Mouse (Mus musculus): ENCODE measurements around the gene Rufy3. TPM values are rescaled to one million over a fixed set of nuclear protein-coding genes. Genes with fewer than 3 reads are reported as not detected.
A peak's percentile ranks its signal among the peaks of the same experiment; 100 is the strongest.

Gene Rufy3
- polyA plus RNA-seq, 1 experiment from 2014 or later: 11.2 TPM

GRCm38 (mm10) chr5:88692586-88692985, 127.7 kb downstream of the Rufy3 start:
- Histone ChIP-seq H3K9me3 (no peaks in the 10 kb centered on the region), H3K27me3 (no peaks in the 10 kb centered on the region), H3K4me1 (no peaks in the 10 kb centered on the region), H3K4me3 (no peak overlapping the region), H3K4me2 (no peak overlapping the region), H3K9ac (no peak overlapping the region), H3K27ac (no peak overlapping the region), H3K36me3 (no peaks in the 10 kb centered on the region)
- 83% methylated on average over 4 of the region's 4 CpGs for WGBS
- ATAC-seq (ENCODE audit: borderline replicate concordance, extremely low read depth, low FRiP score, low TSS enrichment): no peak

- Histone ChIP-seq H3K36me3 (no peaks in the 10 kb centered on the region), H3K4me3 (no peak overlapping the region), H3K4me2 (no peak overlapping the region), H3K4me1 (no peaks in the 10 kb centered on the region), H3K27ac (no peak overlapping the region), H3K9ac (no peak overlapping the region), H3K27me3 (no peaks in the 10 kb centered on the region), H3K9me3 (no peaks in the 10 kb centered on the region)
- no peak for ATAC-seq (ENCODE audit: borderline replicate concordance, extremely low read depth, low FRiP score, low TSS enrichment)
These were observed 128.2 kb downstream of the Rufy3 start for GRCm38 (mm10) chr5:88693057-88693456.

- no peaks in the 10 kb centered on the region for H3K9me3 ChIP-seq
- no peaks in the 10 kb centered on the region for H3K4me1 ChIP-seq
- ATAC-seq (ENCODE audit: borderline replicate concordance, extremely low read depth, low FRiP score, low TSS enrichment): no peak
- no peaks in the 10 kb centered on the region for H3K27me3 ChIP-seq
- H3K36me3 ChIP-seq: no peaks in the 10 kb centered on the region
- no peak overlapping the region for H3K9ac ChIP-seq
- H3K27ac ChIP-seq: no peak overlapping the region
- WGBS: 72% methylated on average over 5 of the region's 5 CpGs
- H3K4me3 ChIP-seq: no peak overlapping the region
- H3K4me2 ChIP-seq: no peak overlapping the region
These were observed 132.5 kb downstream of the Rufy3 start for GRCm38 (mm10) chr5:88697291-88697690.

- ATAC-seq (ENCODE audit: borderline replicate concordance, extremely low read depth, low FRiP score, low TSS enrichment): peak; percentile 49; the same call in 1 of the 2 replicates
- no peaks in the 10 kb centered on the region for H3K36me3 ChIP-seq
- H3K4me2 ChIP-seq: no peak overlapping the region
- H3K27ac ChIP-seq: no peak overlapping the region
- WGBS: 37% methylated on average over 4 of the region's 4 CpGs
- no peaks in the 10 kb centered on the region for H3K4me1 ChIP-seq
- no peak overlapping the region for H3K4me3 ChIP-seq
- no peaks in the 10 kb centered on the region for H3K27me3 ChIP-seq
- no peaks in the 10 kb centered on the region for H3K9me3 ChIP-seq
- H3K9ac ChIP-seq: no peak overlapping the region
These were observed 134.5 kb downstream of the Rufy3 start for GRCm38 (mm10) chr5:88699251-88699913.

Other genes with a start within 250 kb of the Rufy3 start
- gene Prol1, start 247.7 kb upstream of the Rufy3 start, polyA plus RNA-seq (2015; fragmentation: Nextera tagmentation; extraction: Ambion mirVana): not detected in 2 replicates
- not detected in 2 replicates for gene Amtn, start 188.9 kb upstream of the Rufy3 start, polyA plus RNA-seq (2015; fragmentation: Nextera tagmentation; extraction: Ambion mirVana)
- gene Ambn, start 109.0 kb upstream of the Rufy3 start, polyA plus RNA-seq (2015; fragmentation: Nextera tagmentation; extraction: Ambion mirVana): not detected in 2 replicates
- gene Enam, start 77.1 kb upstream of the Rufy3 start, polyA plus RNA-seq (2015; fragmentation: Nextera tagmentation; extraction: Ambion mirVana): not detected in 2 replicates
- 0.11 TPM in 1 of 2 replicates, not detected in the other for gene Jchain, start 37.1 kb upstream of the Rufy3 start, polyA plus RNA-seq (2015; fragmentation: Nextera tagmentation; extraction: Ambion mirVana)
- 65.3 and 66.7 TPM in 2 replicates for gene Utp3, start 10.6 kb upstream of the Rufy3 start, polyA plus RNA-seq (2015; fragmentation: Nextera tagmentation; extraction: Ambion mirVana)
- gene Grsf1, start 111.1 kb downstream of the Rufy3 start, polyA plus RNA-seq (2015; fragmentation: Nextera tagmentation; extraction: Ambion mirVana): 59.4 and 62.5 TPM in 2 replicates
- 10.6 and 11.9 TPM in 2 replicates for gene Mob1b, start 155.8 kb downstream of the Rufy3 start, polyA plus RNA-seq (2015; fragmentation: Nextera tagmentation; extraction: Ambion mirVana)
- 51.5 and 52.4 TPM in 2 replicates for gene Dck, start 200.0 kb downstream of the Rufy3 start, polyA plus RNA-seq (2015; fragmentation: Nextera tagmentation; extraction: Ambion mirVana)